Mouse (Mus musculus): ENCODE results near the gene Fign.

The Fign gene

DNA sequence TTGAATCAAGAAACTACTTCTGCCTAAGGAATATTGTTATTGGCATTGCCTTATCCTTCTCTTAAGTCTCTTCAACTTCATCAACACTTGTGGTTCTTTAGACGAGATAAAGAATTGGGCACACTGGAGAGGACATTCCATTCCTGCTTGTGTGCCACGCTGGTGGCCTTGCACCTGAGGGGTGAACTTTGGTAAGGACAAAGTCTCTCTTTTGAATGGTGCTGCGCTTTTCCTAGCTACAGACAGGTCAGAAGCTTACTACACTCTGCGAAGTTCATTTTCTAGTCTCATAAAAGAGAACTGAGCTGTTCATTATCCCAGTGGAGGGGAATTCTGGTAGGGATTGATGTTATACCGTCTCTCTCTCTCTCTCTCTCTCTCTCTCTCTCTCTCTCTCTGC is 38.4 kb downstream of the Fign start:
- DNase-seq (ENCODE audit: low spot score), result no peak

DNA sequence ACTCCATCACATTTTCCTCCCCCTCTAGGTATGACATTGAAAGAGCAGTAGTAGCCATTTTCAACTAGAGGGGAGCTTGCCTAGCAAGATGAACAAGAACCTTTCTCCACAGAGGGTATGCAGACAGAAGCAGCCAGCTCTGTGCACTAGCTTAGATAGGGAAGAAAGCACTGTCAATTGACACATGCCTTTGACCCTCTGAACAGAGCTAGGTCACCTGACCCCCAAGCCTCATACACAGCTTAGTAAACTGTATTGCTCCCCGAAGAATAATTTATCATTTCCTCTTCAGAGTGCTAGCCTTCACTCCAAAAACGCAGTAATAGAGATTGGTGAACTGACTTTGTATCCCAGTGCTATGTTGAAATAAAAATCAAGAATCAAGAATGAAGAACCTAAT is 49.7 kb downstream of the Fign start:
- DNase-seq (ENCODE audit: low spot score), result no peak

DNA sequence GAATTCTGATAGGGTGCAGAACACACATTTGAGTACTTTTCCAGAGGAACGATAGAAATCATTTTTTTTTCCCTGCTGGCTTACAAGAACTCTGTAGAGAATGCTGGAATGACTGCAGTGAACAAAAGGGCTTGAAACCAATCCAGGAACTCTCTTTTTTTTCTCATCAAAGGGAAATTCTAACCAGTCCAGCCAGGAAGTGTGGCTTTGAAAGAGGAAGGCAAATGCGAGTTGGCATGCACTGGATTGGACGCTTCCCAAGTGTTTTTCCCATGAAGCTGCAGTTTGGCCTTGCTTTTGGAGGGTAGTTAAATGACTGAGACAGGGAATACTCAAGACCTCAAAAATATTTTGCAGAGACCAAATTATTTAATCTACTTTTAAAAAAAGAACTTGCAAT is 54.7 kb downstream of the Fign start:
- DNase-seq (ENCODE audit: low spot score), result no peak

DNA sequence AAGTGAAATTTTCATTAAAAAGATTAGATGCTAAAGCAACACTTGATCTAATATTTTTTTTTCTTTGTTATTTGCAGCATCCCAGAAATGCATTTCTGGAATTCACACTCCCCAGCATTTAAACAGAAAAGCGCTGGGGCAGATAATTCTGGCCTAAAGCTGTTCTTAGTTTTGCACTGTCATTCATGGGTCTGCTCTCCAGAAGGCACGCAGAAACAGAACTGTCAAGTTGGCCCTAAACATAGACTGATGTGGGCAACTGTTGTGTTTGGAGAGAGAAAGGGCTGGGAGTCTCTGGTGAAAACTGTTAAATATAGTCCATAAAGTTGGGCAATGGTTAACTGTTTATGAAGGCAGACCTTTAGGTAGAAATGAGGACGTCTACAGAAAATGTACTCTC is 62.4 kb downstream of the Fign start:
- no peak for DNase-seq (ENCODE audit: low spot score)

DNA sequence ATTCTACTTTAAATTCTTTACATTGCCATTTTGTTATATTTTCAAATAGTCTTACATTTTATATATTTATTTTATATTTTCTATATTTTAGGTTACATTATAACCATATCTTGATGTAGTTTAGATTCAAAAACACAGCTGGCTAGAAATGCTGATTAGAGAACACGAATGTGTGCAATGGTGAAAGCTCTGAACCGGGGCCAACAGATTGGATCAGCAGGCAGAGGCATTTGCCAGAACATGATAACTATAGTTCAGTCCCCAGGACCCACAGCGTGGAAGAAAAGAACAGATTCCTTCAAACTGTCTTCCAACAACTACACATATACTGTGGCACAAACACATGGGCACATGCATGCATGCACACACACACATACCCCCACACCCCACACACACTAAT is 64.0 kb downstream of the Fign start:
- DNase-seq (ENCODE audit: low spot score), result no peak

DNA sequence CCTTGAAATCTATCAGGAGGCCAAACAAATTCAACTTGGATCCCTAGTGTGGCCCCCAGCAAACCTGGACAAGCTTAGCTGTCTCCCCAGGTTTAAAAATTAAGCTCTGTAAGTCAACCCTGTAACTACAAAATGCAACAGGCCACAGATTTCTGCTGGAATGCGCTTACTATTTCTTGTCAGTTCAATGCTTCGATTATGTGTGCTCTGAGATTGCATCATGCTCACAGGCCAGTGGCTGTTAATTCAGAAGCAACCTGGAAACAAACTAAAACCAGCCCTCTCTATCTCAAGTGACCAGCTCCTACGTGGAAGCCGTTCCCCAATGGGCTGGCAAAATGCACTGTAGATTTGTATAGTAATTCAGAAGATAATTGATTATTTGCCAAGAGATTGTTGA is 71.9 kb downstream of the Fign start:
- DNase-seq (ENCODE audit: low spot score), result no peak

DNA sequence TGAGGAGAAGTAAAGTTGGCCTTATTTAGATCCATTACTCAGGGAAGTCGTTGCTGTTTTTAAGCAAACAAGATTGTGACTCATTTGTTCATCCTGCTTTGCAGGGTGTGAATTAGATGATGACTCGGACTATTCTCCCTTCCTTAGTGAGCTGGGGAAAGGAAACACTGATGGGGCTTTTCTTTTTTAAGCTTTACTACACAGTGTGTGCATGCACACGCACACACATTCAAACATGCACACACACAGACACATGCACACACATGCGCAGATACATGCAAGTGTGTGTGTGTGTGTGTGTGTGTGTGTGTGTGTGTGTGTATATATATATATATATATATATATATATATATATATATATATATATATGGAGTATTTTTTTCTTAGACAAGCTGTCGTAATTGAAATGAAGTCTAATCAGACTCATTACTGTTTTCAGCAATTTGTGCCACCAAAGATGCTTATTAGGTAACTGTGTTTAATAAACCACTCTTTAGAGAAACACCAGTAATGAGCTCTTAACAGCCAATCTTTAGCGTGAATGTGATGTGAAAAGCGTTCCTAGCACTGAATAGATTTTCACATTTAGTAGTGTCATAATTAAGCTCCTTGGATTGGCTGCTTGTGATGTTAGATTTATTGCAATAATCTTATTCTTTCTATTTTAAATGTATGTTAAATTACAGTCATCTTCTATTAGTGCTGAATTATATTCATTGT is 103.4 kb downstream of the Fign start:
- no peak for DNase-seq (ENCODE audit: low spot score)

DNA sequence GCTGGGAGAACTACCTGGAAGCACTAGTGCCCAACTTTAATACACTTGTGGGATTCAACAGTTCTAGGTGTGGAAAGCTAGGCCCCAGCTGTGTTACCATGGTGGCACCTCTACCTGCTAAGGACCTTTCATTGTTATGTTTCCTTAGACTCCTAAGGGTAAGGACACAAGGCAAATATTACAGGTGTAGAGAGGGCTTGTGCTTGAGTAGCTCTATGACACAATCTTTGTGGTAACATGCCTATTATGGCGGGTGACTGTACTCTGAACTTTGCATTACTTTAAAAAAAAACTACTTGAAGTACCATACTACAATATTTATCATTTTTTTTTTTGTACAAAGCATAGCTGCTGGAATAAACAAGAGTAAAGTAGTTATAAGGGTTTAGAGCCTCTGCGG is 112.4 kb downstream of the Fign start:
- DNase-seq (ENCODE audit: low spot score), result no peak

DNA sequence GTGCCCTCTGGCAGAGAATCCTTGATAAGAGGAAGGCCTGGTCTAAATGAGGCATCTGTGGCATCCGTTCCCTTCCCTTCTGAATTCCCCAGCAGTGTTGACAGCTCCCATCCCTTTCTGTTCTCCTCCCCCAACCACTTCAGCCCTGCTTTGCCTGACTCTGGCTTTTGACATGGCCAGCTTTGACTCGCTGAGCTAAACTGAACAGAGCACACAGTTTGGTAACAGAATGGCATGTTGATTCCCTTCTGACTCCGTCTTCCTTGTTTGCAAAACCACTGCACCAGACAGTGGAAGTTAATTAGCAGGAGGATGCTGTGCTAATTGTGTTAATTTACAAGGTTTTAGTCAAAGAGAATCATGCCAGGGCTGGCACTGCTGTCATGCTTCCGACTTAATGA is 115.5 kb downstream of the Fign start:
- DNase-seq (ENCODE audit: low spot score), result no peak

DNA sequence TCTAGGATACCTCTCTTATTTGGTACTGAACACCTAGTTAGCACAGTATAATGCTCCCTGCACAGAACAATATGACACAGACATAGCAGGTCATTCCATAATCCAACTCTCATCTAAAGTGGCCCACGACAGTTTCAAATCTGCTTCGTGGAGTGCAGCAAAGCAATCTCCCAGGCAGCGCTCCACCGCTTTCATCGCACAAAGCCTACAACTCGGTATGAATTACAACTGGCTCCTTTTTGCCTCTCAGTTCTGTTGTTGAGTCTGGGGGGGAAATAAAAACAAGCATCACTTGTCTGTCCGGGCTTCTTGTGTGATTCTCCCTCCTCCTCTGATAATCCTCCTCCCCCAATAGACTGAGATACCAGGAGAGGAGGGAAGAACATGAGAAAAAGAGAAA is 116.4 kb downstream of the Fign start:
- DNase-seq (ENCODE audit: low spot score), result no peak

DNA sequence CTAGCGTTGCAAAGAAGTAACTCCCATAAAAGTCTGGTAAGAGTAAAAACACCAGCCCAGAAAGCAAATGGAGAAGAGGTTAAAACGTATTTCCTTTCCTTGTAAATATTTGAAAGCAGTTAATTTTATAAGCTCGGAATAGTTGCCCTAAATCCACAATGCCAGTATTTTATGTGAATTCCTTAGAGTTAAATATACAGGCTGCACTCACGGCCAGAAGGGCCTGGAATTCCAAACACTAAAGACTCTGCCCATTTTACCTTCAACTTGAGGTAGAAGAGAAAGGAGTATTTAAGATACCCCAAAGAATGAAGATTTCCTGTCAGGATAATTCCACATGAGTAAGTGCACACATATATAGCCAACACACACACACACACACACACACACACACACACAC is 128.2 kb downstream of the Fign start:
- DNase-seq (ENCODE audit: low spot score), result no peak

DNA sequence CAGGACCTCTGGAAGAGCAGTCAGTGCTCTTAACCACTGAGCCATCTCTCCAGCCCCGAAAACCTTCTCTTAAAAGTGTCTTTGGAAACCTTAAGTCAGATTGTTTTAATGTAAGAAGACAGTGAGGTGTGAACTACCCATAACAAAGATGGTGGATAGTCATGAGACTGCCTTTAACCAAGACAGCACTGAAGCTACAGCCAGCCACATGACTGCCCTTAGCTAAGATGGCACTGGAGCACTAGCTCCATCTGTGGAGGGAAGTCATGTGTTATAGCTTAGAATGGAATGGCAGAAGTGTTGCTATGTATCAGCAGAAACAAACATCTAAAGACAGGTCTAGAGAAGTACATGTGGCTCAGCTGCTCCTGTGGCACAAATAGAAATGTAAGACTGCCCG is 166.8 kb downstream of the Fign start:
- no peak for DNase-seq (ENCODE audit: low spot score)

DNA sequence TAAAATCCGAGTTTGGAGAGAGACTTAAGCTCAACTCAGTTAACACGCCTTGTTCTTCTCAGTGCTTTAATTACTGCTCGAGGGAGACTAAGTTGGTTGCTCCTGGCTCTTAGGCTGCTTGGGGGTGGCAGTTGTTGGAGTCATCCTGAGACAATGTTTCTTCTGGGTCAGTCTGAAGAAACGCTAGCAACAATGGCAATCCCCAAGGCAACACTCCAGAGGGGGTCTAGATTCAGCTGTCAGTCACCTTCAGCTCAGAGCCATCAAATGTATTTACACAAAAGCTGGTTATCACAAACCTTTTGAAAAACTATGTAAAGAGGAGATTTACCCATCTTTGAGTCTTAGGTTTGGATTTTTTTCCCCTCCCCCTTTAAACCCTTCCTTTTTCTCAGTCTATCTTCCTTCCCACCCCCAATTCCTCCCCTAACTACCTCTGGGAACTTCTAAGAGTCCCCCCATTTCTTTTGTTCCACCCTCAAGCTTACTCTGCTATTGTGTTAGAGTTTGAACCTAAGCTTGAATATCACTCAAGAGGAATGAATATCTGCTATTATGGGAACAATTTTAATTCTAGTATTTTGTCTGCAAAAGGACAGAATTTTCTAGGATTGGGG is 171.2 kb downstream of the Fign start:
- DNase-seq (ENCODE audit: low spot score), result no peak

DNA sequence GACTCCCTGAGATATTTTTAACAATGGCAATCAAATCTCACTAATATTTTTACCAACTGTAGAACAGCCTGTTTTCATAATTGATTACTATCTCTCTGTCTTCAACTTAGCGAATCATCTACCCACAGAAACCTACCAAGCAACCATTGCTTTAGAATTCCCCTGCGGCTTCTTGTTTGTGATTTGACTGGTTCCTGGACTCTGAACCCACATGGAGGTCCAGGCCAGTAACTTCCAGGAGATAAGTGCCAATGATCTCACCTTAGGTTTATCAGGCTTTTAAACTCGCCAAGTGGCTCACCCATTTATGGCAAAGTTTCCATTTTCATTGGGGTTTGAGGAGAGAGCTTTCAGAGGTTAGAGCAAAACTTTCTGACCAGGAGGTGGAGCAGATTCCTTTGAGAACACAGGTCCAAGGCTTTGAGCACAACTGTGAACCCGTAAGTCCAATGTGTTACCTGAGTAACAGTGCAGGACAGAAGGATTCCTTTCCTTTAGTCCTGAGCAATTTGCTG is 172.1 kb downstream of the Fign start:
- no peak for DNase-seq (ENCODE audit: low spot score)

Measured in ovary, postnatal 10 days (tissue).